Mouse (Mus musculus) hindlimb bud, embryonic 11.5 days (tissue): ENCODE measurements around the gene Ctcfl.
"Not testable (repeated sequence)": the region's sequence is repeated elsewhere in the genome, so short reads cannot be mapped to it uniquely, and the experiment has no call there.

Experiments
- DNase-seq: peaks from one replicate; pipeline ENCODE4 v3.0.0-alpha.2; 2012; ENCODE audit warnings: low read depth, low spot score; ENCODE audit errors: extremely low spot score

Ctcfl gene

DNA sequence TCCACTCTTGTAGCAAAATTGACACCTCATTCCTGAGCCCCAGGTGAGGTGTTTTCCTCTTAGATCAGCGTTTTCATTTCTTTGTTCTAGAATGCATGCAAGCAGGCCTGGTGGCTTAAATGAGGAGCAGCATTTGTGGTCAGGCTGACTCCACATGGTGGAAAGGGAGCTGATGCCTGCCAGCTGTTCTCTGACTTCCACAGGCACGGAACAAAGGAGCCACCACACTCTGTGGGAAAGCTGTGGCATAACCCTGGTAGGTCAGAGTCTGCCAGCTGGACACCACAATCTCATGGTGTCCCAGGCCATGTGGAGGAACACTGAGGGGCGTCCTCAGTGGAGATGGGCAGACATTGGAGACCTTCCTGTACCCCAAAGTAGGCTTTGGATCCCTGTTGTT is 26.5 kb upstream of the Ctcfl start:
- DNase-seq = no peak

DNA sequence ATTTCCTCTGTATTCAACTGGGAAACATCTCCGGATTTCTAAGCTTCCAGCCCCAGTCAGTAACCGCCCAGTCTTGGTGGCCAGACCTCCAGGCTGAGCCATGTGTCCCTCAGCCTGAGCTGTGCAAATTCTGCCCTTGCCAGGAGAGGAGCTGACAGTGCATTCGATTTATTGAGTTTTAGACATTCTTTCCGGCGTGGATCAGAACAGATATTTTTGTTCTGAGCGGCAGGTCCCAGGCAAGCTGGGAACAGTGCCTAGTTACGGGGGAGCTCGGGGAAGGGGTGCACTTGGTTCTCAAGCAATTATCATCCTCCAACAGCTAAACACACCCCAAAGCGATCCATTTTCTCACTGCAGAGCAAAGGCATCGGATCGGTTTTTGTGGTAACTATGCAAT is 24.3 kb upstream of the Ctcfl start:
- DNase-seq = no peak

DNA sequence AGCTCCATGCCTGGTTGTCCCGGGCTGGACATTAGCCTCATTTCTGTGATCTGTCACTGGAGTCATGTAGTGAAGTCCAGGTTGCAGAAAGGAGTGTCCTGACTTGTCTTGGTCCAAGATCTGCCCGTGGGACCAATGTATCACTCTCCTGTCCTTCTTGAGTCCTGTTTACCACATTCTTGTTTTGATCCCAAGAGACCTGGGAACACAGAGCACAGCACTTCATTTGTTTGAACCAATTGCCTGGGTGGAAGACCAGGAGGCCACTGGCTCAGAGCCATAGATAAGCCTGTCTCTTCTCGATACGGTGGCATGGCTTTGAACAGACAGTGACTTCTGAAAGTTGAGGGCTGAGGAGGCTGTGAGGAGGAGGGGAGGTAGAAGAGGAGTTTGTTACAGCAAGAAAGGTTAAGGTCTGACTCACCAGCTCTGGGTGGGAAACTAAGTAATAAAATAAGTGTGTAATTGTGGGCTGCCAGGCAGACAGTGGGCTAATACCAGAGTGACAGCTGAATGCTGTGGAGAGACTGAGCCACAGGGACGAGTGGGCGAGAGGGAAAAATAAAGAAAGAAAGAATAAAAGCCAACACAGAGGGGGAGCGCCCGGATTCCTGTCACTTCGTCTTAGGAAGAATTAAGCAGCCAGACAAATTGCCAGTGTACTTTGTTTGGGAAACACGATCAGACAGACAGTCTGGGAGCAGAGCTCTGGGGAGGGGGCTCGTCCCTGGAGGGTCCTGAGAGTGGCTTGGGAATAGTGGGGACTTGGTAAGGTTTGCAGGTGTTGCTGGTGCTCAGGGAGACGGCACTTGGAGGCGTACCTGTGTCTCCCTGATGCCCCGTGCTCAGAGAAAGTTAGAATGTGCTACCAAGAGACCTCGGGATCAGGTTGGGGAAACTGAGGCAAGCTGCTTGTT is 19.3 kb upstream of the Ctcfl start:
- DNase-seq = no peak

GRCm38 (mm10) chr2:173134695-173135094 is 15.4 kb upstream of the Ctcfl start:
- no peak for DNase-seq

GRCm38 (mm10) chr2:173132794-173133300 is 13.5 kb upstream of the Ctcfl start:
- no peak for DNase-seq

- no peak for DNase-seq
Observed at GRCm38 (mm10) chr2:173132262-173132661, 12.9 kb upstream of the Ctcfl start.

DNA sequence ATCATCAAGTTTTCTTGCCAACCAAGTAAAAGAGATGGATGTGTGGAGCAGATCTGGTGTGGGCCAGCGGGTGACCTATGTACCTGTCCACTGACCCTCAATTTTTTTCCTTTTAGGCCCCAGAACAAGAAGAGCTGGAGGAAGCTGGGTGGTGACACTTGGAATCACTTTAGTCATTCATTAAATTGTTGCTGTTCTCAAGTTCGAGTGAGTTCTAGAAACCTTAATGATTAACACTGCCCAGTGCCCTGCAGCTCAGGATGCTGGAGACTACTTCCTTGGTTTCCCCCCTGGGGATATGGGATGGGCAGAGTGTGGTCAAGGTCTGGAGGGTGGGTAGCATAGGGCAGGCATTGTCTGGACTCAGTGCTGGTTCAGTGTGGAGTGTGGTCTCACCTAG is 9.8 kb upstream of the Ctcfl start:
- DNase-seq = no peak

GRCm38 (mm10) chr2:173126386-173126785 is 7.1 kb upstream of the Ctcfl start:
- DNase-seq = no peak

DNA sequence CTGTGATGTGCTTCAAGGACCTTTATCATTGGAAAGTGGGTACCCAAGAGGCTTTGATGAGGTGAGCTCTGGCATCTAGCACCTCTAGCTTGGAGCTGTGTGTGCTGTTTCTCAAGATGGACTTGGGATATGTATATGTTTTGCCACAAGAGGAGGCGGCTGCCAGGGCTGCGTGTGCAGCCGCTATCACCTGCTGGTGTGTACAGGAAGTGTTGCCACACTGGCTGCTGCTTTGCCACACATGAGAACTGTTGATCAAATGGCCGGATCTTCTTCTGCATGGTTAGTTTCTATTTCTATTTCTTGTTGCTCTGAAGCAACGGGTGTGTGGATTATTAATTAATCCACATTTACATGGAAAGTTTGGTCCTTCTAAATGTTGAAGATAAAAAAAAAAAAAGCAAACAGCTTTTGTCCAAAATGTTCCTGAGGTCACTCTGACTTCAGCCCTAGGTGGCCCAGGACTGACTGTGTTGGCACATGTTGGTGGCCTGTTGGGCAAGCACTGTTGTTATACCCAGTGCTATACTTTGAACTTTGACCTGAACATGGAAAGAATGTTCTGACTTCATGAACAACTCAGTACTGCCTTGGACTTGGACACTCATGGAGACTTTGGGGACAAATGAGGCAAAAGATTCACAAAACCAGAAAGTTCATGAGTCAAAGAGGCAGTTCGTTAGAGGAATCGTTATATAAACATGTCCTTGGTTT is 4.9 kb upstream of the Ctcfl start:
- no peak for DNase-seq

DNA sequence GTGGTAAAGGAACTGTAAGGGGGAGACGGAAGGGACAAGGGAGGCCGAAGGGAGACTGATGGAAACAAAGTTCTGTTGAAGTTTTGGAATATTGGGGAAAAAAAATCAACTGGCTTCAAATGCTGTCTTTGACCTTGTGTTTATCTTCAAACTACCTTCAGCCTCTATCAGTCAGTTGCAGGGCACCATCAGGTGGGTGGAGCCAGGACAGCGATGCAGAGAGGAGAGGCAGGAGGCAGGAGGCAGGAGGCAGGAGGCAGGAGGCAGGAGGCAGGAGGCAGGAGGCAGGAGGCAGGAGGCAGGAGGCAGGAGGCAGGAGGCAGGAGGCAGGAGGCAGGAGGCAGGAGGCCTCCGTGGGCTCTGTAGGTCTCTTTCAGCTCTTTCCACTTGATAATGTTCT is 792 bp upstream of the Ctcfl start:
- DNase-seq = not testable (repeated sequence)

DNA sequence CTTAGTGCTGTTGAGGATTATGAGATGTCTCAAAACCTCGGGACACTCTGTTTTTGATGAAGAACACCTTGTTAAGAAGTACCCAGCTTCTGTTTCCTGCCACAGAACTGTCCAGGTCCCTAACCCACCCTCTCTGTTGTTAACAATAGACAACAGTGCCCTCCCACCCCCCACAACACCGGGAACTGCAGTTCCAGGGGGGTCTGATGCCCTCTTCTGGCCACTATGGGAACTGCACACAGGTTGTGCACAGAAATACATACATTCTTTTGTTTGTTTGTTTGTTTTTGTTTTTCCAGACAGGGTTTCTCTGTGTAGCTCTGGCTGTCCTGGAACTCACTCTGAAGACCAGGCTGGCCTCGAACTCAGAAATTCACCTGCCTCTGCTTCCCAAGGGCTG is 5.5 kb downstream of the Ctcfl start:
- DNase-seq = not testable (repeated sequence)

GRCm38 (mm10) chr2:173110571-173110970 is 8.8 kb downstream of the Ctcfl start:
- no peak for DNase-seq

- DNase-seq = no peak
Observed at GRCm38 (mm10) chr2:173109510-173109909, 9.8 kb downstream of the Ctcfl start.

GRCm38 (mm10) chr2:173108509-173109190 is 10.7 kb downstream of the Ctcfl start:
- DNase-seq = no peak

DNA sequence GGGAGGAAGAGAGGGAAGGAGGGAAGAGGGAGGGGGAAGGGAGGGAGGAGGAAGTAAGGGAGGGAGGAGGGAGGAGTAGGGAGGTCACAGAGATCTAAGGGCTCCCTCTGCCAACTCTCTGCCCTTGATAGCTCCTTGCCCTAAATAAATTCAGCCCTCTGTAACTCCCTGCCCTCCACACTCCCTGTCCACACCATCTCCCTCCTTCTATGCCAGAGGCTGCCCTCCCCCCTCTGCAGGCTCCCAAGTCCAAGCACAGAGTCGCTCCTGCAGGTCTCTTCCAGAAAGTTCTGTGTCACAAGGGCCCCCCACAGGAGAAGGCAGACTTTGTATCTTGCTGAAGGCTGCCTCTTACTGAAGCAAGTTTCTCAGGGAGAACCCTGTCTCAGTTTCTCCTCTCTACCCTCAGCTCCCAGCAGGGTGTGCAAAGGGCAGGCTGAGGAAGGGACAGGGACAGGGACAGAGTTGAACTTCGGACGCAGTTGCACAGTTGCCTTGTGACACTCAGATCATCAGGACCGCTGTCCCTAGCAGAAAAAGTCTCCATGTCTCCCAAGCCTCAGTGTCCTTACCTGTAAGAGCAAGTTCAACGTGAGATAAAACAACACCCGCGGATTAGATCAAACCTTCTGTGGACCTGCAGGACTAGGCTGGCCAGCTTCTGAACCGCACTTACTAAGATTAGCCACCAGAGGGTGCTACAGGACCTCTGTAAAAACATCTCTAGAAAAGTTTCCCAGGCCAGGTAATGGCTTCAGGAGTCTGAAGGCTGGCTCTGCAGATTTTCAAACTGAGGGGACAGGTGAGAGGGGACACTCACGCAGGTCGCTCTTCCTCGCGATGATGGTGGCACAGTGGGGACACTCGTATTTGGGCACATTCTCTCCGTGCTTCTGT is 12.2 kb downstream of the Ctcfl start:
- DNase-seq = peak; percentile 70

GRCm38 (mm10) chr2:173106409-173106808 is 12.9 kb downstream of the Ctcfl start:
- DNase-seq = no peak

GRCm38 (mm10) chr2:173097337-173097736 is 22.0 kb downstream of the Ctcfl start:
- not testable (repeated sequence) for DNase-seq

DNA sequence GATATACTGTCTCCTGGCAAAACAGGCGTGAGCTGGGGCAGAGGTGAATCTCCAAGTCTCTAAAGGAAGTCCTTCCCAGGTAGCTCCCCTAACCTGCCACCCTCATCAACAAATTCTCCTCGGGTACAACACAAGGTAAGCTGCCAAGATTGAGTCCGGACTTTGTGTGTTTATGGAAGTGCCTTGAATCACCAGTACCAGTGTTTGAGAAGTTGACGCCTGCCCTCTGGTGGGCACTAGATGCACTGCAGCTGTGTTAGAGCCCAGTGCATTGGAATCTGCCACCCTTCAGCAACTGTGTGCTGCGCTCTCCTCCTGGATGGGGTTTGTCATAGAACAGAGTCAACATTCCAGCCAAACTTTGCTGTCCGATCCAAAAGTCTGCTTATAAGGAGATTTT is 29.9 kb downstream of the Ctcfl start:
- DNase-seq = peak; percentile 83

GRCm38 (mm10) chr2:173087405-173087804 is 31.9 kb downstream of the Ctcfl start:
- no peak for DNase-seq

- no peak for DNase-seq
Observed at GRCm38 (mm10) chr2:173085763-173086162, 33.6 kb downstream of the Ctcfl start.
